Mouse (Mus musculus): ENCODE data around the gene Gpr153.

DNA sequence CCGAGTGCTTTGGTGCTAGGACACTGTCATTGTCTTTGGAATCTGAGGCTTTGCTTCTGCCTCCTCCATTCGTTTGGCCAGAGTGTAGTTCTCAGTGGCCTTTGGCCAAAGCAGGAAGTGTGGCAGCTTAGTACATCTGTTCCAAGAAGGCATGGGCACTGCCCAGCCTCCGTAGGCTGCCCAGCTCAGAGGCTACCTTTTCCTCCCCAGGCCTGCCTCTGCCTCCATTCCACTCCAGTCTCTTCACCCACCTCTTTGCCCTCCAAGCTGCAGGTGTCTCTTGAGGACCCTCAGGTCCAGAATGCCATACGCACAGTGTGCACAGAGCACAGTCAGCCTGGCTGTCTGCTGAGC lies 9.9 kb upstream of the Gpr153 start:
- TF ChIP-seq CTCF (IDR thresholded peaks at IDR 0.05; ENCODE audit: borderline replicate concordance, insufficient read depth, low read depth, low read length) (no peak), POLR2A (IDR thresholded peaks at IDR 0.05; ENCODE audit: borderline replicate concordance, insufficient read depth, low read length) (no peak)

Measured in cerebellum, adult 2 months (tissue).